Mouse (Mus musculus): ENCODE data around the gene Nectin2. TPM values are rescaled to one million over a fixed set of nuclear protein-coding genes. Genes with fewer than 3 reads are reported as not detected.

Gene Nectin2
- polyA plus RNA-seq, 1 experiment: 71.8 TPM

DNA sequence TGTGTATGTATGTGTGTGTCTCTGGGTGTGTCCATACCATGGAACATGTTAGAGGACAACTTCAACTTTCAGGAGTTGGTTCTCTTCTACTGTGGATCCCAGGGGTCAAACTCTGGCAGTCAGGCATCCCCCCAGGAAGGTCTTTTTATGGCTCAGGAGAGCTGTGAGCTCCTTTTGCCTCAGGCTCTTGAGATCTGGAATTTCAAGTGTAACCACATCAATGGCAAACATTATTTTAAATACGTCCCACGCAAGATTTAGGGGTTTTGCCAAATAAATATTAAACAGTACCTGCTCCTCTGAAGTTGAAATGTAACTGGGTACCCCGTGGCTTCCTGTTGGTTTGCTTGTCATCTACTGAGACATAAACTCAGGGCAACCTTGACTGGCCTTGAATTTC is 67.3 kb downstream of the Nectin2 start:
- Histone ChIP-seq H3K4me1 (ENCODE audit: control insufficient read depth, insufficient read depth, low read length) (no peaks in the 10 kb centered on the region), H3K27me3 (ENCODE audit: control insufficient read depth, insufficient read depth, low read length) (no peaks in the 10 kb centered on the region), H3K36me3 (ENCODE audit: control insufficient read depth, insufficient read depth, low read length) (no peaks in the 10 kb centered on the region), H3K4me3 (ENCODE audit: control insufficient read depth, low read depth, low read length) (no peak overlapping the region), H3K27ac (ENCODE audit: control insufficient read depth, insufficient read depth, low read depth, low read length) (no peak overlapping the region)
- TF ChIP-seq CTCF (IDR thresholded peaks at IDR 0.05; ENCODE audit: control insufficient read depth, insufficient read depth, insufficient replicate concordance, low read depth, low read length) (no peak), POLR2A (IDR thresholded peaks at IDR 0.05; ENCODE audit: control insufficient read depth, low read depth, low read length) (no peak)

DNA sequence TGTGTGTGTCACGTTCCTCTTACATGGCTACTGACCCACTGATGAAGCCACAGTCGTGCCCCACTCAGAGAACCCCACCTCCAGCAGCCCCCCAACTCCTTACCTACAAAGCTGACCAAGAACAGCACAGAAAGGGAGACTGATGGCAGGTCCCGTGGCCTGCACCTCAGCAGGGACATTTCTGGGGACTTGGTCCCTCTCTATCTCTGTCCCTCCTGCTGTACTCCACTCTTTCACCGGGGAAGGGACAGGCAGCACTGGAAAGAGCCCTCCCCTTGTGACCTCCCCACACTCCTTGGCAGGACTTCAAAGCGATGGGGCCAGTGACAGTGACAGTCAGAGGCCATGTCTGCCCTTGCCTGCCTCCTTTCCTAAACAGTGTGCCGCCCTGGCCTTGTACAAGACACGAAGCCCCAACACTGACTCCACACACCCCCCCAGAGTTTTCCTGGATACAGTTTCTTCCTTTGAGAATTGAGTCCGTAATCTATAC is 69.0 kb downstream of the Nectin2 start, which contains the start of the genes Gm44805 and Apoc4:
TSS of gene Gm44805 (minus strand) at position 222 of the 493 bp plus-strand sequence.
TSS of gene Apoc4 (minus strand) at position 278 of the 493 bp plus-strand sequence.
- Histone ChIP-seq H3K36me3 (ENCODE audit: control insufficient read depth, insufficient read depth, low read length) (no peaks in the 10 kb centered on the region), H3K27me3 (ENCODE audit: control insufficient read depth, insufficient read depth, low read length) (no peaks in the 10 kb centered on the region), H3K4me1 (ENCODE audit: control insufficient read depth, insufficient read depth, low read length) (no peaks in the 10 kb centered on the region), H3K4me3 (ENCODE audit: control insufficient read depth, low read depth, low read length) (no peak within 1 kb of the TSS), H3K27ac (ENCODE audit: control insufficient read depth, insufficient read depth, low read depth, low read length) (no peak within 1 kb of the TSS)
- no peak for TF ChIP-seq POLR2A (IDR thresholded peaks at IDR 0.05; ENCODE audit: control insufficient read depth, low read depth, low read length)
- TF ChIP-seq CTCF (IDR thresholded peaks at IDR 0.05; ENCODE audit: control insufficient read depth, insufficient read depth, insufficient replicate concordance, low read depth, low read length): no peak

DNA sequence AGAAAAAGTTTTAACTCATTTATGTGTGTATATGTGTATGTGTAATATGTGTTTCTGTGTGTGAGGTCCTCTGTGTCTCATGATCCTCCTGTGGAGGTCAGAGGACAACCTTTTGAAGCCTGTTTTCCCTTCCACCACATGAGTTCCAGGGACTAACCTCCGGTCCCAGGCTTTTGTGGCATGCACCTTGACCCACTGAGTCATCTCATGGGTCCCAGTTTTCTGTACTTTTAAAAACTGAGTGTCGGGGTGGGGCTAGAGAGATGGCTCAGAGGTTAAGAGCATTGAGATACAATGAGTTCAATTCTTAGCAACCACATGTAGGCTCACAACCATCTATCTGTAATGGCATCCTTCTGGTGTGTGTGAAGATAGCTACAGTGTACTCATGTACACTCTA is 69.6 kb downstream of the Nectin2 start:
- no peak overlapping the region for H3K4me3 ChIP-seq (ENCODE audit: control insufficient read depth, low read depth, low read length)
- H3K27ac ChIP-seq (ENCODE audit: control insufficient read depth, insufficient read depth, low read depth, low read length): no peak overlapping the region
- no peaks in the 10 kb centered on the region for H3K36me3 ChIP-seq (ENCODE audit: control insufficient read depth, insufficient read depth, low read length)
- H3K27me3 ChIP-seq (ENCODE audit: control insufficient read depth, insufficient read depth, low read length): no peaks in the 10 kb centered on the region
- TF ChIP-seq POLR2A (IDR thresholded peaks at IDR 0.05; ENCODE audit: control insufficient read depth, low read depth, low read length): no peak
- TF ChIP-seq CTCF (IDR thresholded peaks at IDR 0.05; ENCODE audit: control insufficient read depth, insufficient read depth, insufficient replicate concordance, low read depth, low read length): no peak
- no peaks in the 10 kb centered on the region for H3K4me1 ChIP-seq (ENCODE audit: control insufficient read depth, insufficient read depth, low read length)

DNA sequence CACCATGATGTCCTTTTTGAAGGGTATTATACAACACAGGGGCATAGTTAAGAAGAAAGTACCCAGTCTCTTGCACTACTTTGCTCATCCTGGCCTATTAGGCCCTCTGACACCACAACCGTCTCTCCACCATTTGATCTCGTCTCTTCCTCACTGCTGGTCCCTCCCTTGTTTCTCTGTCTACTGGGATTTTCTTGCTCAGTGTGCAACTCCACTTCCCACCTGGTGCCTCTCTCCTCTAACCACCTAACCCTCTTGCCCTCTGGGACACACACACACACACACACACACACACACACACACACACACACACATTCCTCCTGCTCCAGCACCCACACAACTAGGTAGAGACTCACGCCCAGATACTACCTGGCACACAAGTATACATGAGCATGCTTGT is 71.4 kb downstream of the Nectin2 start:
- Histone ChIP-seq H3K36me3 (ENCODE audit: control insufficient read depth, insufficient read depth, low read length) (no peaks in the 10 kb centered on the region), H3K27me3 (ENCODE audit: control insufficient read depth, insufficient read depth, low read length) (no peaks in the 10 kb centered on the region), H3K4me1 (ENCODE audit: control insufficient read depth, insufficient read depth, low read length) (no peaks in the 10 kb centered on the region), H3K27ac (ENCODE audit: control insufficient read depth, insufficient read depth, low read depth, low read length) (no peak overlapping the region), H3K4me3 (ENCODE audit: control insufficient read depth, low read depth, low read length) (no peak overlapping the region)
- no peak for TF ChIP-seq CTCF (IDR thresholded peaks at IDR 0.05; ENCODE audit: control insufficient read depth, insufficient read depth, insufficient replicate concordance, low read depth, low read length)
- no peak for TF ChIP-seq POLR2A (IDR thresholded peaks at IDR 0.05; ENCODE audit: control insufficient read depth, low read depth, low read length)

DNA sequence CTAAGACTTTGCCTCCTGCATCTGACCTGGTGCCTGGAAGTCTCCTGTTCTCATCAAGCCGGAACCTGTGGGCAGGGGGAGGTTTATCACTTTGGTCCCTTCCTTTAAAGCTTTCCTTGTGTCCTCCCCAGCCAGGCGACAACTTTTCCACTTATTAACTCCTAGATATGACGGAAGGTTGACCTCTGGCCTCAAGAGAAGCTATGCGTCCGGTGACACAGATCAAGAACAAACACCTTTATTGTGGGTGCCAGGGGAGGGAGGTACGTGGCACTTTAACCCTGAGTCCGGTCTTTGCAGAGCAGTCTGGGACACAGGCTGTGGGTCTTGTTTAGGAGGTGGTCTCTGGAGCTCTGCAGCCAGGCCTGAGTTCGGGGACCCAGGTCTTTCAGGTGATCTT is 72.4 kb downstream of the Nectin2 start, which contains the start of gene Apoc2:
TSS of gene Apoc2 (minus strand) at position 70 of the 400 bp plus-strand sequence.
- TF ChIP-seq POLR2A (IDR thresholded peaks at IDR 0.05; ENCODE audit: control insufficient read depth, low read depth, low read length) (no peak), CTCF (IDR thresholded peaks at IDR 0.05; ENCODE audit: control insufficient read depth, insufficient read depth, insufficient replicate concordance, low read depth, low read length) (no peak)
- Histone ChIP-seq H3K4me1 (ENCODE audit: control insufficient read depth, insufficient read depth, low read length) (no peaks in the 10 kb centered on the region), H3K27ac (ENCODE audit: control insufficient read depth, insufficient read depth, low read depth, low read length) (no peak within 1 kb of the TSS), H3K27me3 (ENCODE audit: control insufficient read depth, insufficient read depth, low read length) (no peaks in the 10 kb centered on the region), H3K4me3 (ENCODE audit: control insufficient read depth, low read depth, low read length) (no peak within 1 kb of the TSS), H3K36me3 (ENCODE audit: control insufficient read depth, insufficient read depth, low read length) (no peaks in the 10 kb centered on the region)

DNA sequence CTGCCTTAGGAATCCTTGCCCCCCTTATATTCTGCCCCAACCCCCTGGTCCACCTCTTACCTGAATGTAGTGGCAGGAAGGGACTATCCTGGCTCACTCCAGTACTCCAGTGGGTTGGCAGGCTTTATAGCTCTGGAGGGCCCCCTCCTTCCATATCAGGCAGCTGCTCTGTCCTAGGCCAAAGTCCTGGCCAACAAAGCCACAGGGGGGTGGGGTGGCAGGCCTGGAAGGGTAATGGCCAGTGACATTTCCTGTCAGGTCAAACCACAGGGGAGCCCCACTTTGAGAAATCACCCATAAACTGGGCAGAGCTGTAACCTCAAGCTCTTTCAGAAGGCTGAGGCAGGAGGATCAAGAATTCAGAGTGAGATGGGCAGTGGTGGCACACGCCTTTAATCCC is 73.6 kb downstream of the Nectin2 start:
- H3K27me3 ChIP-seq (ENCODE audit: control insufficient read depth, insufficient read depth, low read length): no peaks in the 10 kb centered on the region
- H3K4me3 ChIP-seq (ENCODE audit: control insufficient read depth, low read depth, low read length): no peak overlapping the region
- no peaks in the 10 kb centered on the region for H3K4me1 ChIP-seq (ENCODE audit: control insufficient read depth, insufficient read depth, low read length)
- TF ChIP-seq POLR2A (IDR thresholded peaks at IDR 0.05; ENCODE audit: control insufficient read depth, low read depth, low read length) (no peak), CTCF (IDR thresholded peaks at IDR 0.05; ENCODE audit: control insufficient read depth, insufficient read depth, insufficient replicate concordance, low read depth, low read length) (no peak)
- H3K27ac ChIP-seq (ENCODE audit: control insufficient read depth, insufficient read depth, low read depth, low read length): no peak overlapping the region
- no peaks in the 10 kb centered on the region for H3K36me3 ChIP-seq (ENCODE audit: control insufficient read depth, insufficient read depth, low read length)

DNA sequence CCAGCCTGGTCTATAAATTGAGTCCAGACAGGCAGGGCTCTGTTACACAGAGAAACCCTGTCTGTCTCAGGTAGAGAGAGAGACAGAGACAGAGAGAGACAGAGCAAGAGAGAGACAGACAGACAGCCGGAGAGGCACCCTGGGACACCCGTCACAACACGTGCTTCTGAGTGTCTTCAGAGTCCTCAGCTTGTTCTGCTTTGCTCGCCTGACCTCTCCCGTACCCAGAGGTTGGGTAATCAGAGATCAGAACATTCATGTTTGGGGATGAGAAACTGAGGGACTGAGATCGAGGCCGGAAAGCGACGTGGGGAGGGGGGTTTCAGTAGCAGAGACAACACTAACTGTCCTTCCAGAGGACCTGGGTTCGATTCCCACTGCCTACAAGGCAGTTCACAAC is 74.5 kb downstream of the Nectin2 start:
- Histone ChIP-seq H3K4me1 (ENCODE audit: control insufficient read depth, insufficient read depth, low read length) (no peaks in the 10 kb centered on the region), H3K27me3 (ENCODE audit: control insufficient read depth, insufficient read depth, low read length) (no peaks in the 10 kb centered on the region), H3K36me3 (ENCODE audit: control insufficient read depth, insufficient read depth, low read length) (no peaks in the 10 kb centered on the region), H3K27ac (ENCODE audit: control insufficient read depth, insufficient read depth, low read depth, low read length) (no peak overlapping the region), H3K4me3 (ENCODE audit: control insufficient read depth, low read depth, low read length) (no peak overlapping the region)
- TF ChIP-seq POLR2A (IDR thresholded peaks at IDR 0.05; ENCODE audit: control insufficient read depth, low read depth, low read length) (no peak), CTCF (IDR thresholded peaks at IDR 0.05; ENCODE audit: control insufficient read depth, insufficient read depth, insufficient replicate concordance, low read depth, low read length) (no peak)

All from testis, adult 2 months (tissue).